Mouse (Mus musculus): Measurements from ENCODE around the gene Wdr54. TPM values are rescaled to one million over a fixed set of nuclear protein-coding genes. Genes with fewer than 3 reads are reported as not detected.

The Wdr54 gene
- polyA plus RNA-seq, 1 experiment from 2014 or later: 0.59 TPM

GRCm38 (mm10) chr6:83125331-83125730, 30.9 kb downstream of the Wdr54 start, which contains the start of gene Ino80b:
Gene Ino80b (minus strand): TSS chr6:83125431.
- ATAC-seq (ENCODE audit: insufficient read depth): no peak

GRCm38 (mm10) chr6:83124851-83125312, 31.3 kb downstream of the Wdr54 start:
- H3K4me1 ChIP-seq (replicated peaks): peaks cover 50% of the 10 kb centered on the region
- peak overlapping the region; percentile 82 for H3K9ac ChIP-seq
- WGBS (ENCODE audit: insufficient replicate concordance): under 1% methylated on average over 30 of the region's 30 CpGs
- peak overlapping the region; percentile 84 for H3K4me3 ChIP-seq (replicated peaks)
- H3K4me2 ChIP-seq: peak overlapping the region; percentile 91
- H3K36me3 ChIP-seq (replicated peaks): peaks cover 6% of the 10 kb centered on the region; the same call in 1 of the 2 replicates
- H3K27ac ChIP-seq (replicated peaks): peak overlapping the region; percentile 90
- no peaks in the 10 kb centered on the region for H3K9me3 ChIP-seq (replicated peaks)
- no peaks in the 10 kb centered on the region for H3K27me3 ChIP-seq
- ATAC-seq (ENCODE audit: insufficient read depth): no peak

More at GRCm38 (mm10) chr6:83125331-83125730, 30.9 kb downstream of the Wdr54 start, which contains the start of gene Ino80b:
- H3K4me3 ChIP-seq (replicated peaks): peak within 1 kb of the TSS; percentile 84
- H3K9me3 ChIP-seq (replicated peaks): no peaks in the 10 kb centered on the region
- peaks cover 45% of the 10 kb centered on the region for H3K4me1 ChIP-seq (replicated peaks)
- peak within 1 kb of the TSS; percentile 90 for H3K27ac ChIP-seq (replicated peaks)
- H3K36me3 ChIP-seq (replicated peaks): peaks cover 6% of the 10 kb centered on the region; the same call in 1 of the 2 replicates
- H3K4me2 ChIP-seq: peak within 1 kb of the TSS; percentile 91
- 33% methylated on average over 5 of the region's 5 CpGs for WGBS (ENCODE audit: insufficient replicate concordance)
- H3K9ac ChIP-seq: peak within 1 kb of the TSS; percentile 82
- no peaks in the 10 kb centered on the region for H3K27me3 ChIP-seq

GRCm38 (mm10) chr6:83122961-83123360, 33.2 kb downstream of the Wdr54 start:
- Histone ChIP-seq H3K27me3 (no peaks in the 10 kb centered on the region), H3K9ac (no peak overlapping the region; the same call in 1 of the 2 replicates), H3K4me3 (replicated peaks) (peak overlapping the region; percentile 77; the same call in 1 of the 2 replicates), H3K4me2 (peak overlapping the region; percentile 100), H3K36me3 (replicated peaks) (peaks cover 24% of the 10 kb centered on the region), H3K9me3 (replicated peaks) (no peaks in the 10 kb centered on the region), H3K27ac (replicated peaks) (0 out of 2 replicates have a peak overlapping the region, but pooled peaks have one; percentile 2), H3K4me1 (replicated peaks) (peaks cover 69% of the 10 kb centered on the region)
- WGBS (ENCODE audit: insufficient replicate concordance): 90% methylated on average over 5 of the region's 5 CpGs
- ATAC-seq (ENCODE audit: insufficient read depth): no peak

GRCm38 (mm10) chr6:83121863-83122710, 34.1 kb downstream of the Wdr54 start:
- Histone ChIP-seq H3K27ac (replicated peaks) (peak overlapping the region; percentile 97), H3K9ac (peak overlapping the region; percentile 87), H3K9me3 (replicated peaks) (no peaks in the 10 kb centered on the region), H3K4me3 (replicated peaks) (peak overlapping the region; percentile 77), H3K4me2 (peak overlapping the region; percentile 100), H3K4me1 (replicated peaks) (peaks cover 77% of the 10 kb centered on the region), H3K36me3 (replicated peaks) (peaks cover 33% of the 10 kb centered on the region), H3K27me3 (no peaks in the 10 kb centered on the region)
- WGBS (ENCODE audit: insufficient replicate concordance): 2% methylated on average over 52 of the region's 52 CpGs
- ATAC-seq (ENCODE audit: insufficient read depth): peak; percentile 45

- ATAC-seq (ENCODE audit: insufficient read depth): peak; percentile 91
- Histone ChIP-seq H3K27ac (replicated peaks) (peak within 1 kb of the TSS; percentile 97), H3K4me1 (replicated peaks) (peaks cover 86% of the 10 kb centered on the region), H3K9ac (peak within 1 kb of the TSS; percentile 87), H3K4me3 (replicated peaks) (peak within 1 kb of the TSS; percentile 77), H3K27me3 (no peaks in the 10 kb centered on the region), H3K4me2 (peak within 1 kb of the TSS; percentile 100), H3K9me3 (replicated peaks) (no peaks in the 10 kb centered on the region), H3K36me3 (replicated peaks) (peaks cover 39% of the 10 kb centered on the region)
- under 1% methylated on average over 38 of the region's 38 CpGs for WGBS (ENCODE audit: insufficient replicate concordance)
Observed at GRCm38 (mm10) chr6:83120930-83121862, 35.0 kb downstream of the Wdr54 start, which contains the start of gene Wbp1. Gene Wbp1 (minus strand): TSS chr6:83121559.

- 75% methylated on average over 7 of the region's 7 CpGs for WGBS (ENCODE audit: insufficient replicate concordance)
- ATAC-seq (ENCODE audit: insufficient read depth): no peak
- H3K27me3 ChIP-seq: no peaks in the 10 kb centered on the region
- peak overlapping the region; percentile 100 for H3K4me2 ChIP-seq
- H3K36me3 ChIP-seq (replicated peaks): peaks cover 39% of the 10 kb centered on the region
- H3K27ac ChIP-seq (replicated peaks): peak overlapping the region; percentile 97
- H3K4me3 ChIP-seq (replicated peaks): peak overlapping the region; percentile 77
- H3K9me3 ChIP-seq (replicated peaks): no peaks in the 10 kb centered on the region
- peaks cover 87% of the 10 kb centered on the region for H3K4me1 ChIP-seq (replicated peaks)
- no peak overlapping the region; the same call in 1 of the 2 replicates for H3K9ac ChIP-seq
Observed at GRCm38 (mm10) chr6:83119734-83120051, 36.5 kb downstream of the Wdr54 start.

- 0 out of 2 replicates have a peak overlapping the region, but pooled peaks have one; percentile 77 for H3K4me3 ChIP-seq (replicated peaks)
- no peak for ATAC-seq (ENCODE audit: insufficient read depth)
- H3K9ac ChIP-seq: no peak overlapping the region
- H3K4me1 ChIP-seq (replicated peaks): peaks cover 88% of the 10 kb centered on the region
- no peaks in the 10 kb centered on the region for H3K27me3 ChIP-seq
- peak overlapping the region; percentile 100; the same call in 1 of the 2 replicates for H3K4me2 ChIP-seq
- no peaks in the 10 kb centered on the region for H3K9me3 ChIP-seq (replicated peaks)
- 60% methylated on average over 14 of the region's 14 CpGs for WGBS (ENCODE audit: insufficient replicate concordance)
- H3K36me3 ChIP-seq (replicated peaks): peaks cover 39% of the 10 kb centered on the region
- 0 out of 2 replicates have a peak overlapping the region, but pooled peaks have one; percentile 7 for H3K27ac ChIP-seq (replicated peaks)
Observed at GRCm38 (mm10) chr6:83118825-83119733, 37.1 kb downstream of the Wdr54 start.

- Histone ChIP-seq H3K4me2 (no peak overlapping the region), H3K27ac (replicated peaks) (0 out of 2 replicates have a peak overlapping the region, but pooled peaks have one; percentile 7), H3K4me3 (replicated peaks) (no peak overlapping the region), H3K9ac (no peak overlapping the region), H3K4me1 (replicated peaks) (peaks cover 88% of the 10 kb centered on the region), H3K36me3 (replicated peaks) (peaks cover 36% of the 10 kb centered on the region), H3K27me3 (no peaks in the 10 kb centered on the region), H3K9me3 (replicated peaks) (no peaks in the 10 kb centered on the region)
- 82% methylated on average over 11 of the region's 11 CpGs for WGBS (ENCODE audit: insufficient replicate concordance)
- no peak for ATAC-seq (ENCODE audit: insufficient read depth)
Observed at GRCm38 (mm10) chr6:83118369-83118768, 37.8 kb downstream of the Wdr54 start.

- no peak for ATAC-seq (ENCODE audit: insufficient read depth)
- Histone ChIP-seq H3K4me1 (replicated peaks) (peaks cover 83% of the 10 kb centered on the region), H3K9ac (no peak overlapping the region), H3K27ac (replicated peaks) (no peak overlapping the region), H3K4me2 (no peak overlapping the region), H3K4me3 (replicated peaks) (no peak overlapping the region), H3K9me3 (replicated peaks) (no peaks in the 10 kb centered on the region), H3K36me3 (replicated peaks) (peaks cover 33% of the 10 kb centered on the region), H3K27me3 (no peaks in the 10 kb centered on the region)
- 88% methylated on average over 13 of the region's 13 CpGs for WGBS (ENCODE audit: insufficient replicate concordance)
Observed at GRCm38 (mm10) chr6:83117616-83118015, 38.6 kb downstream of the Wdr54 start.

GRCm38 (mm10) chr6:83117165-83117438, 39.1 kb downstream of the Wdr54 start:
- ATAC-seq (ENCODE audit: insufficient read depth): no peak
- H3K27me3 ChIP-seq: no peaks in the 10 kb centered on the region
- 75% methylated on average over 4 of the region's 4 CpGs for WGBS (ENCODE audit: insufficient replicate concordance)
- no peaks in the 10 kb centered on the region for H3K9me3 ChIP-seq (replicated peaks)
- H3K36me3 ChIP-seq (replicated peaks): peaks cover 33% of the 10 kb centered on the region
- peak overlapping the region; percentile 89; the same call in 1 of the 2 replicates for H3K4me3 ChIP-seq (replicated peaks)
- peak overlapping the region; percentile 85; the same call in 1 of the 2 replicates for H3K9ac ChIP-seq
- H3K4me1 ChIP-seq (replicated peaks): peaks cover 82% of the 10 kb centered on the region
- peak overlapping the region; percentile 98 for H3K4me2 ChIP-seq
- peak overlapping the region; percentile 95; the same call in 1 of the 2 replicates for H3K27ac ChIP-seq (replicated peaks)

Data from liver, embryonic 15.5 days (tissue).